ENCODE assay signal across 13 mouse cellular contexts in the genomic region with DNA sequence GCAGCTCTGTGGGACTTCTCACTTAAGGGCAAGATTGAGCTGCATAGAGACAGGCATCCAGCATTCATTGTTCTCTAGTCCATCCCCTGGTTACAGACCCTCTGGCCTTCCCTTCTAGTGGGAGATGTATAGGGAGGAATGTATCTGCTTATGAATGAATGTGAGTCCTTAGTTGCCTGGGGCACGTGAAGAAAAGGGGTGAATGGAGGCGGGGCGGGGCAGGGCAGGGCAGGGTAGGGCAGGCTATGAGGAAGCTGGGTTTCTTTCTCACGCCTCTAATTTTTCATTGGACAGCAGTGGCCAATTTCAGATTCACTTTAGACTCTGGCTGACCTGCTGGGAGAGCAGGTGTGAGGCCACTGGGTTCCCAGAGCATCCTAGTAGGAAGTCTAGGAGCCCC. TPM values are rescaled to one million over a fixed set of nuclear protein-coding genes. Genes with fewer than 3 reads are reported as not detected.
DNase-seq lines count a peak whose midpoint lies in the region; ATAC-seq and TF ChIP-seq lines count a peak whose summit lies in the region.
"Had no signal": no experiment of that assay in that cellular context is flagged by ENCODE, and none has a peak within 500 bp of the region (broad histone marks: within the 10 kb centered on the region; RNA-seq: fewer than 3 reads in every experiment).

No protein-coding gene starts in this region.

- no peaks in the 10 kb centered on the region for H3K36me3 ChIP-seq in forebrain, embryonic 12.5 days (replicated peaks)
- H3K36me3 ChIP-seq in forebrain, postnatal 0 days (ENCODE audit: insufficient read depth) = no peaks in the 10 kb centered on the region
- H3K36me3 ChIP-seq in intestine, postnatal 0 days (ENCODE audit: control insufficient read depth, insufficient read depth) = no peaks in the 10 kb centered on the region
- H3K36me3 ChIP-seq in neural tube, embryonic 13.5 days = no peaks in the 10 kb centered on the region
- H3K36me3 ChIP-seq: embryonic facial prominence, embryonic 12.5 days; limb, embryonic 12.5 days had no signal

- ATAC-seq in forebrain, embryonic 12.5 days (ENCODE audit: low FRiP score) = no peak
- no peak for ATAC-seq in forebrain, postnatal 0 days
- ATAC-seq in intestine, postnatal 0 days = peak; percentile 83
- peak; percentile 32 for ATAC-seq in neural tube, embryonic 13.5 days (ENCODE audit: low read depth)
- no peak for ATAC-seq in monocyte, adult 5-6 weeks (replicated peaks; ENCODE audit: insufficient number of reproducible peaks, low FRiP score, low TSS enrichment, poor library complexity, severe bottlenecking)

- no peak for TF ChIP-seq POLR2A in lung, adult 2 months (IDR thresholded peaks at IDR 0.05; ENCODE audit: borderline replicate concordance, extremely low read depth, low read depth, low read length)

- no peak overlapping the region for H3K27ac ChIP-seq in forebrain, embryonic 12.5 days
- no peak overlapping the region for H3K27ac ChIP-seq in forebrain, postnatal 0 days (ENCODE audit: low read depth, low read length)
- H3K27ac ChIP-seq in intestine, postnatal 0 days (ENCODE audit: low read depth, low read length) = no peak overlapping the region
- no peak overlapping the region for H3K27ac ChIP-seq in neural tube, embryonic 13.5 days (replicated peaks)
- H3K27ac ChIP-seq in left cerebral cortex, adult 2 months = no peak overlapping the region
- H3K27ac ChIP-seq: embryonic facial prominence, embryonic 12.5 days; limb, embryonic 12.5 days had no signal

- no peak overlapping the region for H3K9ac ChIP-seq in forebrain, embryonic 12.5 days
- no peak overlapping the region for H3K9ac ChIP-seq in forebrain, postnatal 0 days
- no peak overlapping the region for H3K9ac ChIP-seq in intestine, postnatal 0 days (ENCODE audit: low read depth, low read length)
- H3K9ac ChIP-seq in neural tube, embryonic 13.5 days = peak overlapping the region; percentile 70; the same call in 1 of the 2 replicates
- H3K9ac ChIP-seq: embryonic facial prominence, embryonic 12.5 days; limb, embryonic 12.5 days; lung, embryonic 14.5 days had no signal

- WGBS in forebrain, embryonic 12.5 days = 32% methylated on average over 4 of the region's 4 CpGs
- WGBS in forebrain, postnatal 0 days = 38% methylated on average over 4 of the region's 4 CpGs
- WGBS in intestine, postnatal 0 days = 44% methylated on average over 4 of the region's 4 CpGs
- WGBS in neural tube, embryonic 13.5 days = 36% methylated on average over 4 of the region's 4 CpGs
- WGBS in lung, adult 2 months = 54% methylated on average over 4 of the region's 4 CpGs

- H3K4me1 ChIP-seq in forebrain, embryonic 12.5 days = peaks cover 14% of the 10 kb centered on the region
- H3K4me1 ChIP-seq in forebrain, postnatal 0 days (ENCODE audit: insufficient read depth) = no peaks in the 10 kb centered on the region
- H3K4me1 ChIP-seq in intestine, postnatal 0 days (replicated peaks; ENCODE audit: control insufficient read depth, insufficient read depth, low read length) = no peaks in the 10 kb centered on the region
- peaks cover 19% of the 10 kb centered on the region for H3K4me1 ChIP-seq in neural tube, embryonic 13.5 days (replicated peaks)
- H3K4me1 ChIP-seq in lung, adult 2 months (ENCODE audit: control insufficient read depth, insufficient read depth, low read length) = no peaks in the 10 kb centered on the region
- H3K4me1 ChIP-seq: embryonic facial prominence, embryonic 12.5 days had no signal

- H3K9me3 ChIP-seq in forebrain, embryonic 12.5 days = no peaks in the 10 kb centered on the region
- no peaks in the 10 kb centered on the region for H3K9me3 ChIP-seq in forebrain, postnatal 0 days (ENCODE audit: low read length)
- no peaks in the 10 kb centered on the region for H3K9me3 ChIP-seq in intestine, postnatal 0 days (ENCODE audit: control insufficient read depth)
- no peaks in the 10 kb centered on the region for H3K9me3 ChIP-seq in neural tube, embryonic 13.5 days
- H3K9me3 ChIP-seq: embryonic facial prominence, embryonic 12.5 days; limb, embryonic 12.5 days had no signal

- no peak for DNase-seq in forebrain, postnatal 0 days
- no peak for DNase-seq in lung, adult 2 months
- no peak for DNase-seq in left cerebral cortex, adult 2 months (ENCODE audit: extremely low spot score in 1 of 2, low spot score in 2 of 2)
- DNase-seq: cerebellum, adult 8-10 months; layer of hippocampus, adult 9-11 months; lung, embryonic 14.5 days had no signal

- no peak overlapping the region for H3K4me3 ChIP-seq in forebrain, embryonic 12.5 days (replicated peaks)
- no peak overlapping the region; the same call in 1 of the 2 replicates for H3K4me3 ChIP-seq in forebrain, postnatal 0 days (ENCODE audit: low read depth, low read length)
- H3K4me3 ChIP-seq in intestine, postnatal 0 days (ENCODE audit: low read depth, low read length) = no peak overlapping the region
- peak overlapping the region; percentile 49; the same call in 1 of the 2 replicates for H3K4me3 ChIP-seq in neural tube, embryonic 13.5 days
- no peak overlapping the region for H3K4me3 ChIP-seq in lung, adult 2 months (replicated peaks; ENCODE audit: extremely low read depth, low read depth, low read length)
- H3K4me3 ChIP-seq in left cerebral cortex, adult 2 months = no peak overlapping the region

- intact Hi-C loops in left cerebral cortex, adult 2 months (cut with DNase I) = loop anchor here (5.0 kb wide), 1 partner anchor 75 kb away; no protein-coding TSS in a partner anchor

- peaks cover 42% of the 10 kb centered on the region for H3K27me3 ChIP-seq in forebrain, embryonic 12.5 days
- peaks cover 5% of the 10 kb centered on the region; the same call in 1 of the 2 replicates for H3K27me3 ChIP-seq in forebrain, postnatal 0 days (ENCODE audit: insufficient read depth, low read length)
- H3K27me3 ChIP-seq in intestine, postnatal 0 days (replicated peaks; ENCODE audit: control insufficient read depth, insufficient read depth, low read length) = peaks cover 17% of the 10 kb centered on the region
- H3K27me3 ChIP-seq in neural tube, embryonic 13.5 days = peaks cover 34% of the 10 kb centered on the region

- H3K4me2 ChIP-seq in forebrain, embryonic 12.5 days = peak overlapping the region; percentile 64
- H3K4me2 ChIP-seq in forebrain, postnatal 0 days (ENCODE audit: low read depth) = peak overlapping the region; percentile 67
- H3K4me2 ChIP-seq in intestine, postnatal 0 days (replicated peaks; ENCODE audit: low read depth) = peak overlapping the region; percentile 58; the same call in 1 of the 2 replicates
- peak overlapping the region; percentile 75 for H3K4me2 ChIP-seq in neural tube, embryonic 13.5 days

- TF ChIP-seq CTCF in forebrain, postnatal 0 days (IDR thresholded peaks at IDR 0.05; ENCODE audit: low read depth) = no peak
- no peak for TF ChIP-seq CTCF in intestine, postnatal 0 days (IDR thresholded peaks at IDR 0.05; ENCODE audit: low read depth)
- TF ChIP-seq CTCF in lung, adult 2 months (IDR thresholded peaks at IDR 0.05; ENCODE audit: insufficient read depth, low read length) = no peak
- TF ChIP-seq CTCF in left cerebral cortex, adult 2 months (IDR thresholded peaks at IDR 0.05) = no peak

RNA-seq across cellular contexts. Expression of gene Adamts16, which starts 0.5 kb away (rescaled TPM):
- 0.20 and 0.26 TPM in 2 replicates for polyA plus RNA-seq in forebrain, embryonic 12.5 days (2016; fragmentation: Nextera tagmentation; extraction: Ambion mirVana)
- 1.7 and 3.8 TPM in 2 replicates for total RNA-seq in forebrain, postnatal 0 days (2014; rRNA removed)
- polyA plus RNA-seq in forebrain, postnatal 0 days (2015; fragmentation: Nextera tagmentation; extraction: Ambion mirVana) = 0.57 and 1.0 TPM in 2 replicates
- polyA plus RNA-seq in intestine, postnatal 0 days (2015; fragmentation: Nextera tagmentation; extraction: Ambion mirVana) = 0.07 and 0.20 TPM in 2 replicates
- 4.3 and 5.0 TPM in 2 replicates for polyA plus RNA-seq in neural tube, embryonic 13.5 days (2015; fragmentation: Nextera tagmentation; extraction: Ambion mirVana)
- total RNA-seq in monocyte, adult 5-6 weeks (2017) = not detected in 3 replicates
- 0.04 TPM in 1 of 2 replicates, not detected in the other for polyA plus RNA-seq in lung, adult 2 months (2012; rRNA removed)
- total RNA-seq in left cerebral cortex, adult 2 months (2021) = 1 to 10 TPM; 5.5 to 5.7 TPM
- total RNA-seq: heart, adult 8-10 months had no signal

Comparison
In these comparisons a context has a peak if more than half of its experiments do, and no peak if none do; other contexts are left out.
1. ATAC-seq: peak in intestine, postnatal 0 days (single experiment) and neural tube, embryonic 13.5 days (single experiment); none in forebrain, embryonic 12.5 days (single experiment), forebrain, postnatal 0 days (single experiment) and monocyte, adult 5-6 weeks (single experiment).
2. Peak in every context shown above with its lines, with median percentiles within 50 percentile points of each other: H3K4me2 ChIP-seq.